Mouse (Mus musculus): ENCODE data around the gene Olfr384. TPM values are rescaled to one million over a fixed set of nuclear protein-coding genes. Genes with fewer than 3 reads are reported as not detected.
"Not testable (repeated sequence)": the region's sequence is repeated elsewhere in the genome, so short reads cannot be mapped to it uniquely, and the experiment has no call there.

Gene Olfr384
- total RNA-seq (2015) (not detected in 2 replicates), total RNA-seq (2017) (not detected in 2 replicates)

DNA sequence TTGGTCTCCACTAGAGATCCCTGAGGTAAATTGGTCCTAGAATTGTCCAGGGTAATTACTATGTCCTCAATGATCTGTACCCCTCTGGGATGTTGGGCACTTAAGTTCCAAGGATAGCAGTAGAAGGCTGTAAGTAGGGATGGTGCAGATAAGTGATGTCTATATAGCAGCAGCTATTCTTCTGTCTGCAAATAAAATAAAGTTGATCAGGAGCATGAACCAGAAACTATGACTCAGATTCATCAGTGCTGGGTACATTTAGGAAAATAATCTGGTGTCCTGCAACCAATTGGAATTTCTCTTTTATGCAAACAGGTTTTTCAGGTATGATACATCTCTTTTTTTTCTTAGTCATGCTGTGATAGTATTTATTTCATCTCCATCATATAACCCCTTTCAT is at the start of gene Olfr384:
Olfr384 (plus strand) TSS at position 301 of the 400 bp plus-strand sequence.
- no peak for ATAC-seq (ENCODE audit: poor library complexity, severe bottlenecking)

DNA sequence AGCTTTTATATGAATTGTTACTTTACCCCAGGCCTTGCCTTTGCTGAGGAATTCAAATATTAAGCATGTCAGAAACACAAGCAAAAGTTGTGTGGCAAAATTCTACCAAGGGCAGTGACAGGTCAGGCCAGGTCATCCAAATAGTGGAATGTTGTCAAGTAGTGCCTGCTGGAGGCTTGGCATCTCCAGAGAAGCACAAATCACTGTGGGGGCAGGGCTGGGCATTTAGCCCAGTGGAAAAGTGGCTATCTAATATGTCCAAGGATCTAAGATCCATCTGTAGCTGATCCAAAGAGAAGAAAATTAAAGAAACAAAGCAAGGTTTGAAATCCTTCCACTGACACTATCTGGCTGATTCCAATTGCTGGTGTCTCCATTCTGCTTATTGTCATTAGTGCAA is 18.5 kb upstream of the Olfr384 start:
- no peak for ATAC-seq (ENCODE audit: poor library complexity, severe bottlenecking)

DNA sequence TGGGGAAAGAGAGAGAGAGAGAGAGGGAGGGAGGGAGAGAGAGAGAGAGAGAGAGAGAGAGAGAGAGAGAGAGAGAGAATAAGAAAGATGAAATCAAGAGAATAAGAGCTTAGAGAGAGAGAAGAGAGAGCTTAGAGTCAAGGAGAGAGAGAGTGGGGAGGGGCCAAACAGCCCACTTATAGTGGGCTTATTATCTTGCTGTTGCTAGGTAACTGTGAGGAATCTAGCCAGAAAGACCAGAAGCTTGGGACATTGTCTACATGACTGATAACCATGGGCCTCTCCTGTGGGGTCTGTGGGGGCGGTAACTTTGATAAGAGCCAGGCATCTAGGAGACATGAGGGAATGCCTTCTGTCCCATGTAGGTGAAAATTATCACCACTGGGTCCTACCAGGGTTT is 15.2 kb upstream of the Olfr384 start:
- ATAC-seq (ENCODE audit: poor library complexity, severe bottlenecking) = not testable (repeated sequence)

- ATAC-seq (ENCODE audit: poor library complexity, severe bottlenecking) = no peak
Measured at GRCm38 (mm10) chr11:73592908-73593307, 5.5 kb upstream of the Olfr384 start, which contains the start of gene Olfr385. Olfr385 (minus strand) TSS chr11:73593008.

Other genes with a start within 250 kb of the Olfr384 start
- gene Olfr20, start 247.8 kb upstream of the Olfr384 start, total RNA-seq (2015) = not detected in 2 replicates
- gene Olfr20, start 247.8 kb upstream of the Olfr384 start, total RNA-seq (2017) = not detected in 2 replicates
- not detected in 2 replicates for gene Olfr376, start 227.3 kb upstream of the Olfr384 start, total RNA-seq (2015)
- not detected in 2 replicates for gene Olfr376, start 227.3 kb upstream of the Olfr384 start, total RNA-seq (2017)
- gene Olfr1, start 199.0 kb upstream of the Olfr384 start, total RNA-seq (2015) = not detected in 2 replicates
- not detected in 2 replicates for gene Olfr1, start 199.0 kb upstream of the Olfr384 start, total RNA-seq (2017)
- not detected in 2 replicates for gene Olfr378, start 170.1 kb upstream of the Olfr384 start, total RNA-seq (2015)
- not detected in 2 replicates for gene Olfr378, start 170.1 kb upstream of the Olfr384 start, total RNA-seq (2017)
- not detected in 2 replicates for gene Olfr380, start 141.1 kb upstream of the Olfr384 start, total RNA-seq (2015)
- gene Olfr380, start 141.1 kb upstream of the Olfr384 start, total RNA-seq (2017) = not detected in 2 replicates
- gene Olfr381, start 107.0 kb upstream of the Olfr384 start, total RNA-seq (2015) = not detected in 2 replicates
- not detected in 2 replicates for gene Olfr381, start 107.0 kb upstream of the Olfr384 start, total RNA-seq (2017)
- not detected in 2 replicates for gene Olfr382, start 81.4 kb upstream of the Olfr384 start, total RNA-seq (2015)
- not detected in 2 replicates for gene Olfr382, start 81.4 kb upstream of the Olfr384 start, total RNA-seq (2017)
- not detected in 2 replicates for gene Olfr385, start 5.6 kb upstream of the Olfr384 start, total RNA-seq (2015)
- gene Olfr385, start 5.6 kb upstream of the Olfr384 start, total RNA-seq (2017) = not detected in 2 replicates
- not detected in 2 replicates for gene Zfp735, start 90.2 kb downstream of the Olfr384 start, total RNA-seq (2015)
- gene Zfp735, start 90.2 kb downstream of the Olfr384 start, total RNA-seq (2017) = not detected in 2 replicates
- not detected in 2 replicates for gene Olfr389, start 182.1 kb downstream of the Olfr384 start, total RNA-seq (2015)
- not detected in 2 replicates for gene Olfr389, start 182.1 kb downstream of the Olfr384 start, total RNA-seq (2017)
- not detected in 2 replicates for gene Olfr390, start 184.4 kb downstream of the Olfr384 start, total RNA-seq (2015)
- gene Olfr390, start 184.4 kb downstream of the Olfr384 start, total RNA-seq (2017) = 0.04 TPM in 1 of 2 replicates, not detected in the other
- not detected in 2 replicates for gene Olfr391-ps, start 204.5 kb downstream of the Olfr384 start, total RNA-seq (2015)
- not detected in 2 replicates for gene Olfr391-ps, start 204.5 kb downstream of the Olfr384 start, total RNA-seq (2017)
- gene Olfr392, start 218.5 kb downstream of the Olfr384 start, total RNA-seq (2015) = 0.04 TPM in 1 of 2 replicates, not detected in the other
- gene Olfr392, start 218.5 kb downstream of the Olfr384 start, total RNA-seq (2017) = not detected in 2 replicates

All from megakaryocyte, adult 5-6 weeks (primary cell).